Mouse (Mus musculus) limb, embryonic 12.5 days (tissue): Measurements from ENCODE around the gene Serpinc1. TPM values are rescaled to one million over a fixed set of nuclear protein-coding genes. Genes with fewer than 3 reads are reported as not detected.

Experiments
- ATAC-seq: fragments of 200-750 bp; cut with Nextera tagmentation; 2 replicates; pipeline ENCODE4 v1.8.0; 2017; ENCODE audit warnings: low read depth, moderate TSS enrichment; ENCODE audit not compliant: insufficient number of reproducible peaks, insufficient read depth, low FRiP score, low TSS enrichment
- H3K27ac ChIP-seq: fragments of 300-500 bp; sonication (generic); 2 replicates; pipeline ENCODE4 v1.5.1; 2016; ENCODE audit warnings: mild to moderate bottlenecking, moderate library complexity
- H3K27me3 ChIP-seq: fragments of 300-500 bp; sonication (generic); 2 replicates; pipeline ENCODE4 v1.6.1; 2016; ENCODE audit warnings: mild to moderate bottlenecking, moderate library complexity
- H3K36me3 ChIP-seq: fragments of 300-500 bp; sonication (generic); 2 replicates; pipeline ENCODE4 v1.6.1; 2016; ENCODE audit warnings: mild to moderate bottlenecking, moderate library complexity
- H3K4me1 ChIP-seq: fragments of 300-500 bp; sonication (generic); replicated peaks from 2 replicates; pipeline ENCODE4 v1.6.1; 2016
- H3K4me2 ChIP-seq: fragments of 300-500 bp; sonication (generic); 2 replicates; pipeline ENCODE4 v1.6.1; 2016; ENCODE audit warnings: mild to moderate bottlenecking, moderate library complexity
- H3K4me3 ChIP-seq: fragments of 300-500 bp; sonication (generic); replicated peaks from 2 replicates; pipeline ENCODE4 v1.5.1; 2016; ENCODE audit warnings: mild to moderate bottlenecking
- H3K9ac ChIP-seq: fragments of 300-500 bp; sonication (generic); replicated peaks from 2 replicates; pipeline ENCODE4 v1.6.1; 2016; ENCODE audit warnings: mild to moderate bottlenecking, moderate library complexity
- H3K9me3 ChIP-seq: fragments of 300-500 bp; sonication (generic); 2 replicates; pipeline ENCODE4 v1.6.1; 2016; ENCODE audit warnings: mild to moderate bottlenecking, moderate library complexity
- WGBS: fragments of 180-500 bp; shearing (Covaris S2); methylation state at CpG from one replicate; pipeline ENCODE4 v1.1.7; 2016; 5-methylcytosine and 5-hydroxymethylcytosine counted together
- polyA plus RNA-seq: library from polyadenylated mRNA; unstranded; fragments of >200 nt; fragmentation: Nextera tagmentation; extraction: Ambion mirVana; gene quantifications from 2 replicates; pipeline ENCODE4 v1.2.1, GENCODE M21; 2016

Gene Serpinc1
- polyA plus RNA-seq, 1 experiment from 2014 or later, result 2.8 TPM

DNA sequence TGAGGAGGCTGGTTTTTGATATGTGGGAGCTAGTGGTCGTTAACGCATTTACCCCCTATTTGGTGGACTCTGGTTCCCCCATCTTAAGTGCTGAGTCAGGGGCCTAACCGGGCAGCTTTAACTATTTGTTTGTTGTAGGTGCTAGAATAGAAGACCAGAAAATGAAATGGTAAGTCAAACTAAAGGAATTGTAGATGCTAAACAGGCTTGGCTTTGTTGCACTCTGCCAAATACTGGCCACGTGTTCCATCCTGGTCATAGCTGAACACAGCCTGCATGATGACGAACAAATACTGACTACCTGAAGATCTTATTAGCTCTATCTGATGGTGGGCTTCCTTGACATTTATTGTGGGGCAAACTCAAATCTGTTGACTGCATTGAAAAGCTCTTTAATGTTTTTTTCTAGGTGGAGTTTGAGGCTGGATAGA lies 58.0 kb downstream of the Serpinc1 start:
- Histone ChIP-seq H3K9me3 (no peaks in the 10 kb centered on the region), H3K27me3 (no peaks in the 10 kb centered on the region), H3K4me1 (peaks cover 18% of the 10 kb centered on the region), H3K9ac (peak overlapping the region; percentile 96), H3K27ac (peak overlapping the region; percentile 95), H3K36me3 (peaks cover 50% of the 10 kb centered on the region), H3K4me3 (peak overlapping the region; percentile 74), H3K4me2 (peak overlapping the region; percentile 93)
- WGBS, result under 1% methylated on average over 5 of the region's 5 CpGs
- ATAC-seq, result no peak

DNA sequence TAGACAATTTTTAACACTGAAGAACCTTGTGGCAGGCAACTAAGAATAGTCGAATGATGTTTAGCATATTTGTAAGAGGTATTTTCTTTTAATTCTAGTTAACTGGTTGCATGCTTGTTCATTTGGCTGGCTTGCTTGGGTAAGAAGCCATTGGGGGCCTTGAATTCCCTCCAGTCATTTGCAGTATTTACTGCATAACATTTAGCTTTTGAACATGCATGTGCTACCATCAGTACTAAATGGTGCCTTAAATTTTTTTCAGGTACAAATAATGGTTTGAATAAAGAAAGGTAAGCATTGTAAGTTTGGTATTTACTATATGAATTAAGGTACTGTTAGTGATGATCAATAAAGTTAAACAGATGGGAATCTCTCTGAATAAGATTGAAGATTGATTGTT lies 58.6 kb downstream of the Serpinc1 start:
- Histone ChIP-seq H3K4me1 (peaks cover 18% of the 10 kb centered on the region), H3K9ac (peak overlapping the region; percentile 96), H3K36me3 (peaks cover 50% of the 10 kb centered on the region), H3K4me3 (peak overlapping the region; percentile 74), H3K27ac (peak overlapping the region; percentile 95), H3K27me3 (no peaks in the 10 kb centered on the region), H3K4me2 (peak overlapping the region; percentile 93), H3K9me3 (no peaks in the 10 kb centered on the region)
- ATAC-seq, result no peak
- WGBS, result 0% methylated on average over 1 of the region's 1 CpGs

DNA sequence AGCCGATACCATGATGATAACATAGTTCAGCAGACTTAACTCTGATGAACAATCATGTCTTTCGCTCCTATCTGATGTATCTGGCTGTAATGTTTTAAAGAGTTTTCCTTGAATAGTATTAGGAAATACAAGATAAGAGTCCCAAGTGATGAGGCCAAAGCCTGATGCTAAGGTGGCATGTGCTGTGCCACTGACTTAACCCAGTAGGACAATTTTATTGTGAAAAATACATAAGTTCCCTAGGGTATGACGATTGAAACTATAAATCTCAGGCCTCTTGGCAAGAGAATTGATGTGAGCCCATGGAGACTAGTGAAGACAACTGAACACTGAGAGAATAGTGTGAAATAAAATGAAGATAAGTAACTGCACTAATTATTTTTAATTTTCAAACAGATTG lies 59.2 kb downstream of the Serpinc1 start:
- peak overlapping the region; percentile 74 for H3K4me3 ChIP-seq
- H3K9me3 ChIP-seq, result no peaks in the 10 kb centered on the region
- H3K36me3 ChIP-seq, result peaks cover 51% of the 10 kb centered on the region
- no peaks in the 10 kb centered on the region for H3K27me3 ChIP-seq
- H3K4me1 ChIP-seq, result peaks cover 18% of the 10 kb centered on the region
- H3K9ac ChIP-seq, result peak overlapping the region; percentile 56
- WGBS, result 19% methylated on average over 3 of the region's 3 CpGs
- no peak for ATAC-seq
- peak overlapping the region; percentile 64; the same call in 1 of the 2 replicates for H3K27ac ChIP-seq
- H3K4me2 ChIP-seq, result peak overlapping the region; percentile 93

DNA sequence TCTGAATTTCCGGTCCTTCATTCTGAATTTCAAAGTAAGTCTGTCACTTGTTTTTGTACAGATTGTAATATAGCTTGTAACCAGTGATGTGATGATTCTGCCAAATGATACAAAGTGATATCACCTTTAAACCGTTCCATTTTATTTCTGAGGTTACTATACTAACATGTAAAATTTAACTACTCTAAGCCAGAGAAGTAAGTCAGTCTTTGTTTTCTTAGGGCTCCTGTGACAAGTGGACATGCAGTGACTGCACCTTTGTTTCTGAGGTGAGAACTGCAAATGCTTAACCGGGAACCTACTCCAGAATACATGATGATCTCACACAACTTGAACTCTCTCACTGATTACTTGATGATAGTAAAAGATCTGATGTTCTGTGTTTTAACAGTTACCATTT lies 59.6 kb downstream of the Serpinc1 start:
- peaks cover 51% of the 10 kb centered on the region for H3K36me3 ChIP-seq
- H3K27ac ChIP-seq, result 0 out of 2 replicates have a peak overlapping the region, but pooled peaks have one; percentile 17

DNA sequence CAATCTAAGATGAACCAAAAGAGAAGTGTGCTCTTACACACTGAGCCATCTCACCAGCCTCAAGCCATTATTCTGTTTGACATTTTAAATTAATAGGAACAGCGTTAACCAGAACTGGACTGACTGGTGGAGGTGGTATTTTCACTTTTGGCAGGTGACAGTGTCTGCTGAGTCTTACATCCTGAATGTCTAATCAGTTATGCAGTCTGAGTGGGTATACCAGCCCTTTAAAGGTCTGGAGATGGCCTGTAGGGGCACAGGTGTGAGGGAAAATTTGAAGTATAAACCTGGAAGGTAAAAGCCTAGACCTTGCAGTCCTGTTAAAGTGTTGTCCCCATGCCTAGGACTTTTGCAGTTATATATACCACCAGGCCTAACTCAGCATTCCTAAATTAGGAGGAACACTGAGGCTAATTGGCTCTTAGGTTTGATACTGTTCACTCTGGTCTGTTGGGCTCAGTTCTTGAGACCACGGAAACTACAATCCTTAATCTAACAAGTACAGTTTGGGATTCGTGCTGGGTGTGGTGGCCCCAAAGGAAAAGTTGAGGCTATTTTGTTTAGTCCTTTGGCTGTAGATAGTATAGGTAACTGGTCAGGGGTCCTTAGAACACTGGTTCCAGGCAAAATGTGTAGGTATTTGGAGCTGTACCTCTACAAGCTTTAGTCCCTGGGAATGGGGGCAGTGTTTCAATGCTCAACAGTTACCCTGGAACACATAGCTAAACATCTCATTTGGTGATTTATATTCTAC lies 60.8 kb downstream of the Serpinc1 start:
- H3K27ac ChIP-seq, result no peak overlapping the region; the same call in 1 of the 2 replicates
- no peak for ATAC-seq
- no peak overlapping the region for H3K4me3 ChIP-seq

More for the DNA sequence above, 59.6 kb downstream of the Serpinc1 start:
- 46% methylated on average over 3 of the region's 3 CpGs for WGBS
- Histone ChIP-seq H3K27me3 (no peaks in the 10 kb centered on the region), H3K4me1 (peaks cover 17% of the 10 kb centered on the region), H3K4me2 (peak overlapping the region; percentile 93), H3K9ac (no peak overlapping the region), H3K4me3 (peak overlapping the region; percentile 74), H3K9me3 (no peaks in the 10 kb centered on the region)
- ATAC-seq, result no peak

DNA sequence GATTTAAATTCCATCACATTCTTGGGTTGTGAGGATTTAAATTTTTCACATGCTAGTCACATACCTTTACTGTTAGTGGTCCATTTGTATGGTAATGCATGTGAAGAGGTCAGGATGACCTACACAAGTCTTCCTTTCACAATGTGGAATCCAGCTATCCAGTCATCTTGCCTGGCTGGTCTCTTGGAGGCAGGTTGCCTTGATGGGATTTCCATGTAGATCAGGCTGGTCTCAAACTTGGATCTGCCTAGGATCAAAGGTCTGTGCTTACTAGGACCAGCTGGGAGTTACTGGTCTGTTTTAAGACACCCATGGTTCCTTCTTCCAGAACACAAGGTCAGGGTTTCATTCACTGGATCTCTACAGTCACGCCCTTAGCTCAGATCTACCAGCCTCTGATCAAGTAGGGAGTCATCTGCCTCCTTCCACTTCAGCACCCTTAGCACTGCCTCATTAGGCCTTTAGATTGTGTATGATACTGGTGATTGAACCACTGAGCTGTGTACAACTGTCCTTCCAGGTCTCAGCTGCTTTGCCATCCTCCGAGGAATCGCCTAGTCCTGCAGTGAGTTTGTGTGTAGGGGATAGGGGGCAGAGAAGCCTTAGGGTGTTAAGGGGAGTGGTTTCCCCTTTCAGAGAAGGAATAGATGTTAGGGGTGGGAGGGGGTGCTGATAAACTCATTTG lies 61.5 kb downstream of the Serpinc1 start:
- H3K4me2 ChIP-seq, result no peak overlapping the region
- no peaks in the 10 kb centered on the region for H3K9me3 ChIP-seq
- ATAC-seq, result peak; percentile 42; the same call in 1 of the 2 replicates
- peak overlapping the region; percentile 67 for H3K27ac ChIP-seq
- no peaks in the 10 kb centered on the region for H3K27me3 ChIP-seq
- H3K9ac ChIP-seq, result no peak overlapping the region
- H3K4me3 ChIP-seq, result no peak overlapping the region
- H3K36me3 ChIP-seq, result peaks cover 65% of the 10 kb centered on the region
- WGBS, result 15% methylated on average over 3 of the region's 3 CpGs
- H3K4me1 ChIP-seq, result peaks cover 9% of the 10 kb centered on the region

More for the DNA sequence above, 60.8 kb downstream of the Serpinc1 start:
- Histone ChIP-seq H3K27me3 (no peaks in the 10 kb centered on the region), H3K9me3 (no peaks in the 10 kb centered on the region), H3K9ac (no peak overlapping the region), H3K4me2 (no peak overlapping the region), H3K36me3 (peaks cover 58% of the 10 kb centered on the region), H3K4me1 (peaks cover 9% of the 10 kb centered on the region)
- WGBS, result 15% methylated on average over 3 of the region's 3 CpGs

DNA sequence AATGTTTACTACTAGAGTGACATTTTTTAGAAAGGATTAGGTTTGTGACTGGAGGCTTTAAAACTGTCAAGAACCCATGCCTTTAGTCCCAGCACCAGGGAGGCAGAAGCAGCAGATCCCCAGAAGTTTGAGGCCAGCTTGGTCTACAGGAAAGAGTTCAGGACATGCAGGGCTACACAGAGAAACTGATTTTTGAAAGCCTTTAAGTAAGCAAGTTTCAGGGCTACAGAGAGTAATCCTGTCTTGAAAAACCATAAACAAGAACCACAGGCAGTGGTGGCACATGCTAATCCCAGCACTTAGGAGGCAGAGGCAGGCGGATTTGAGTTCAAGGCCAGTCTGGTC lies 62.0 kb downstream of the Serpinc1 start:
- ATAC-seq, result no peak
- WGBS, result 52% methylated on average over 1 of the region's 1 CpGs
- Histone ChIP-seq H3K9me3 (no peaks in the 10 kb centered on the region), H3K36me3 (peaks cover 70% of the 10 kb centered on the region), H3K27me3 (no peaks in the 10 kb centered on the region), H3K9ac (no peak overlapping the region), H3K27ac (peak overlapping the region; percentile 67), H3K4me2 (no peak overlapping the region), H3K4me1 (peaks cover 9% of the 10 kb centered on the region), H3K4me3 (no peak overlapping the region)

DNA sequence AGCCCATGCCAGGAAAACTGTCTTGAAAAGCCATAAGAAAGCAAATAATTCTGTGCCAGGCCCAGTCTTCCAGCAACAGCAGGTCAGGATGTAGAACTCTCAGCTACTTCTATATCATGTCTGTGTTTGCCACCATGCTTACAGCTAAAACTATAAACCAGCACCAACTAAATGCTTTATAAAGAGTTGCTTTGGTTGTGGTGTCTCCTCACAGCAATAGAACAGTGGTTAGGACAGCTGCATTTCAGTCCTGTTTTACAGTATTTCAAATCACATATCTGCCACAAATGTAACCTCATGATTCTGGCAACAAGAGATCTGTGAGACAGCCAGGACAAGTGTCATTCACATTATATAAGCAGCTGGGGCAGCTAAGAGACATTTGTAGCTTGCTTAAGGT lies 62.5 kb downstream of the Serpinc1 start:
- Histone ChIP-seq H3K4me3 (no peak overlapping the region), H3K27me3 (no peaks in the 10 kb centered on the region), H3K27ac (peak overlapping the region; percentile 67), H3K36me3 (peaks cover 73% of the 10 kb centered on the region), H3K4me2 (no peak overlapping the region), H3K4me1 (peaks cover 9% of the 10 kb centered on the region), H3K9ac (no peak overlapping the region), H3K9me3 (no peaks in the 10 kb centered on the region)
- ATAC-seq, result no peak

DNA sequence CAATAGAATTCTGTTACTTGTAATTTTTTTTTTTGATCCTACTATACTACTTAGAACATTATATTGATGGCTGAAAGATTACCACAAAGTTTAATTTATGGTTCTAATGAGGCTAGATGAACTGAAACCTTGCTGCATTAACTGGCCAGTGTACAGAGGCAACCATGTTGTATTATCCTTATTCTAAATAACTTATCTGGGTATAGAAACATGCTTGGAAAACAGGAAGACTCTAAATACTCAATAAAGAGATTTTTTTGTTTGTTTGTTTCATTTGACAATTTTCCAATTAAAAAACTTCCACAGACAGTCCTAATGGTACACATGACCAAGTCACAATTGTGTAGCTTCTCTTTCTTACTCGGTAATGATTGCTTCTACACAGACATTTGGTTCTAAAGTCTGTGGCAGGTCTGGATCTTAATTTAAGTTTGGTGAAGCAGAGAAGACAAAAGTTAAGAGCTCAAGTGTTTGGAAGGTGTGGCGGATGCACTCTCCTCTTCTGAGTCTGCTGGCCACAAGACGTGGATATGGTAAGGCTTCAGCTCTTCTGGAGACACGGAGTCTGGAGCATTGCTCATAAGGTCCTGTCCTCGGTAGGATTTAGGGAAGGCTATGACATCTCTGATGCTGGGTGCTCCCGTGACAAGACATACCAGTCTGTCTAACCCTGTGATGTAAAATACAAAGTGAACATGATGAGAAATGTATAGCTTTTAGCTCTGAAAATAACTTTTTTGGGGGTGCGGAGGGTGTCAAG lies 63.1 kb downstream of the Serpinc1 start:
- WGBS, result 91% methylated on average over 7 of the region's 7 CpGs
- peaks cover 73% of the 10 kb centered on the region for H3K36me3 ChIP-seq

DNA sequence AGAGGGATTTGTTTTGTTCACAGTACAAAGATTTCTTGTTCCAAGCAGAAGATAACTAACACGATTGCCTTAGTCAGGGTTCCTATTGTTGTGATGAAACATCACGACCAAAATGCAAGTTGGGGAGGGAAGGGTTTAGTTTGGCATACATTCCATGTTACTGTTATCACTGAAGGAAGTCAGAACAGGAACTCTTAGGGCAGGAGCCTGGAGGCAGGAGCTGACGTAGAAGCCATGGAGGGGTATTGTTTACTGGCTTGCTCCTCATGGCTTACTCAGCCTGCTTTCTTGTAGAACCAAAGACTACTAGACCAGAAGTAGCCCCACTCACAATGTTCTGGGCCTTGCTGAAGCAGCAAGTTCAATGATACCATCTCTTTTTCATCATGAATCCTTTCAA lies 68.6 kb downstream of the Serpinc1 start:
- Histone ChIP-seq H3K9ac (no peak overlapping the region), H3K4me3 (no peak overlapping the region), H3K4me2 (no peak overlapping the region), H3K9me3 (no peaks in the 10 kb centered on the region), H3K27me3 (no peaks in the 10 kb centered on the region), H3K36me3 (peaks cover 75% of the 10 kb centered on the region), H3K27ac (no peak overlapping the region), H3K4me1 (no peaks in the 10 kb centered on the region)
- no peak for ATAC-seq
- WGBS, result 86% methylated on average over 3 of the region's 3 CpGs

More for the DNA sequence above, 63.1 kb downstream of the Serpinc1 start:
- no peak overlapping the region for H3K4me2 ChIP-seq
- no peaks in the 10 kb centered on the region for H3K27me3 ChIP-seq
- no peak overlapping the region for H3K9ac ChIP-seq
- ATAC-seq, result no peak
- peak overlapping the region; percentile 67 for H3K27ac ChIP-seq
- H3K9me3 ChIP-seq, result no peaks in the 10 kb centered on the region
- no peak overlapping the region for H3K4me3 ChIP-seq
- peaks cover 9% of the 10 kb centered on the region for H3K4me1 ChIP-seq
